Mouse (Mus musculus) midbrain, postnatal 0 days (tissue): ENCODE results near the gene Rgcc. TPM values are rescaled to one million over a fixed set of nuclear protein-coding genes. Genes with fewer than 3 reads are reported as not detected.

Source experiments
- ATAC-seq: fragments of 200-750 bp; cut with Nextera tagmentation; 2 replicates; pipeline ENCODE4 v1.8.0; 2017; ENCODE audit warnings: moderate number of reproducible peaks, mild to moderate bottlenecking, moderate TSS enrichment, moderate library complexity; ENCODE audit not compliant: low FRiP score
- DNase-seq: peaks from one replicate; pipeline ENCODE4 v3.0.0-alpha.2; 2015; ENCODE audit warnings: low spot score
- H3K27ac ChIP-seq: fragments of 300-500 bp; sonication (generic); 2 replicates; pipeline ENCODE4 v1.5.1; 2014; ENCODE audit warnings: low read depth, mild to moderate bottlenecking, low read length, mixed read lengths
- H3K27me3 ChIP-seq: fragments of 300-500 bp; sonication (generic); 2 replicates; pipeline ENCODE4 v1.6.1; 2014; ENCODE audit warnings: low read length, control low read depth, mixed read lengths; ENCODE audit not compliant: insufficient read depth
- H3K36me3 ChIP-seq: fragments of 300-500 bp; sonication (generic); 2 replicates; pipeline ENCODE4 v1.6.1; 2014; ENCODE audit warnings: low read length, control low read depth, mixed read lengths; ENCODE audit not compliant: insufficient read depth
- H3K4me1 ChIP-seq: fragments of 300-500 bp; sonication (generic); 2 replicates; pipeline ENCODE4 v1.6.1; 2014; ENCODE audit warnings: mild to moderate bottlenecking, control low read depth, antibody characterized with exemption, low read length, mixed read lengths; ENCODE audit not compliant: insufficient read depth
- H3K4me2 ChIP-seq: fragments of 300-500 bp; sonication (generic); 2 replicates; pipeline ENCODE4 v1.6.1; 2014; ENCODE audit warnings: low read depth, mild to moderate bottlenecking, low read length, mixed read lengths; ENCODE audit not compliant: poor library complexity, severe bottlenecking
- H3K4me3 ChIP-seq: fragments of 300-500 bp; sonication (generic); 2 replicates; pipeline ENCODE4 v1.5.1; 2014; ENCODE audit warnings: low read depth, mild to moderate bottlenecking, low read length, moderate library complexity
- H3K9ac ChIP-seq: fragments of 300-500 bp; sonication (generic); replicated peaks from 2 replicates; pipeline ENCODE4 v1.6.1; 2014; ENCODE audit warnings: mild to moderate bottlenecking, low read length, moderate library complexity, mixed read lengths; ENCODE audit not compliant: poor library complexity, severe bottlenecking
- H3K9me3 ChIP-seq: fragments of 300-500 bp; sonication (generic); 2 replicates; pipeline ENCODE4 v1.6.1; 2016; ENCODE audit warnings: low read length, control low read depth
- CTCF ChIP-seq: IDR thresholded peaks from 2 replicates; pipeline ENCODE4 v1.5.1; 2016; ENCODE audit warnings: antibody characterized with exemption, mild to moderate bottlenecking
- WGBS: fragments of 180-500 bp; shearing (Covaris S2); extraction: QIAGEN DNeasy Blood & Tissue Kit; methylation state at CpG from one replicate; pipeline ENCODE4 v1.1.7; 2014; 5-methylcytosine and 5-hydroxymethylcytosine counted together
- polyA plus RNA-seq: library from polyadenylated mRNA; unstranded; fragments of >200 nt; fragmentation: Nextera tagmentation; extraction: Ambion mirVana; gene quantifications from 2 replicates; pipeline ENCODE4 v1.2.1, GENCODE M21; 2015
- total RNA-seq: library from RNA; depleted of rRNA; stranded (reverse); fragments of >200 nt; gene quantifications from 2 replicates; pipeline ENCODE4 v1.2.3, GENCODE M21; 2014

Rgcc gene
- total and polyA plus RNA-seq, 2 experiments from 2014 or later, result 29.9 to 64.3 TPM

GRCm38 (mm10) chr14:79298314-79298992, 3.0 kb downstream of the Rgcc start:
- Histone ChIP-seq H3K4me2 (peak overlapping the region; percentile 20; the same call in 1 of the 2 replicates), H3K27ac (no peak overlapping the region), H3K36me3 (no peaks in the 10 kb centered on the region), H3K4me3 (peak overlapping the region; percentile 14; the same call in 1 of the 2 replicates), H3K9ac (no peak overlapping the region), H3K27me3 (peaks cover 10% of the 10 kb centered on the region; the same call in 1 of the 2 replicates), H3K9me3 (no peaks in the 10 kb centered on the region), H3K4me1 (no peaks in the 10 kb centered on the region)
- no peak for TF ChIP-seq CTCF
- WGBS, result 71% methylated on average over 7 of the region's 7 CpGs
- DNase-seq (no peak), ATAC-seq (no peak)

- no peaks in the 10 kb centered on the region for H3K9me3 ChIP-seq
- peaks cover 10% of the 10 kb centered on the region; the same call in 1 of the 2 replicates for H3K27me3 ChIP-seq
- ATAC-seq, result no peak
- no peaks in the 10 kb centered on the region for H3K4me1 ChIP-seq
- TF ChIP-seq CTCF, result no peak
- no peak overlapping the region for H3K9ac ChIP-seq
- H3K4me3 ChIP-seq, result no peak overlapping the region
- peak; percentile 33 for DNase-seq
- H3K4me2 ChIP-seq, result 0 out of 2 replicates have a peak overlapping the region, but pooled peaks have one; percentile 18
- no peak overlapping the region for H3K27ac ChIP-seq
- no peaks in the 10 kb centered on the region for H3K36me3 ChIP-seq
- WGBS, result 25% methylated on average over 5 of the region's 5 CpGs
Observed at GRCm38 (mm10) chr14:79296836-79297235, 4.6 kb downstream of the Rgcc start.

- ATAC-seq, result no peak
- no peaks in the 10 kb centered on the region for H3K9me3 ChIP-seq
- WGBS, result 69% methylated on average over 7 of the region's 7 CpGs
- DNase-seq, result no peak
- no peak overlapping the region for H3K4me3 ChIP-seq
- no peak for TF ChIP-seq CTCF
- H3K4me2 ChIP-seq, result peak overlapping the region; percentile 18; the same call in 1 of the 2 replicates
- H3K27ac ChIP-seq, result no peak overlapping the region
- no peak overlapping the region for H3K9ac ChIP-seq
- no peaks in the 10 kb centered on the region for H3K36me3 ChIP-seq
- no peaks in the 10 kb centered on the region for H3K4me1 ChIP-seq
- peaks cover 10% of the 10 kb centered on the region; the same call in 1 of the 2 replicates for H3K27me3 ChIP-seq
Observed at GRCm38 (mm10) chr14:79296201-79296600, 5.2 kb downstream of the Rgcc start.

- ATAC-seq (no peak; the same call in 1 of the 2 replicates), DNase-seq (no peak)
- WGBS, result 88% methylated on average over 9 of the region's 9 CpGs
- Histone ChIP-seq H3K9ac (no peak overlapping the region), H3K4me2 (peak overlapping the region; percentile 18; the same call in 1 of the 2 replicates), H3K4me1 (peaks cover 5% of the 10 kb centered on the region), H3K27me3 (peaks cover 10% of the 10 kb centered on the region; the same call in 1 of the 2 replicates), H3K27ac (no peak overlapping the region), H3K36me3 (no peaks in the 10 kb centered on the region), H3K4me3 (no peak overlapping the region), H3K9me3 (no peaks in the 10 kb centered on the region)
- no peak for TF ChIP-seq CTCF
Observed at GRCm38 (mm10) chr14:79295579-79295978, 5.9 kb downstream of the Rgcc start.

- Histone ChIP-seq H3K27ac (no peak overlapping the region), H3K4me3 (no peak overlapping the region), H3K27me3 (peaks cover 7% of the 10 kb centered on the region; the same call in 1 of the 2 replicates), H3K4me2 (no peak overlapping the region), H3K4me1 (peaks cover 9% of the 10 kb centered on the region), H3K9me3 (no peaks in the 10 kb centered on the region), H3K36me3 (no peaks in the 10 kb centered on the region), H3K9ac (no peak overlapping the region)
- ATAC-seq (no peak), DNase-seq (no peak)
- 81% methylated on average over 5 of the region's 5 CpGs for WGBS
- TF ChIP-seq CTCF, result no peak
Observed at GRCm38 (mm10) chr14:79294950-79295349, 6.5 kb downstream of the Rgcc start.

- Histone ChIP-seq H3K4me3 (no peak overlapping the region), H3K4me2 (no peak overlapping the region), H3K27me3 (peaks cover 3% of the 10 kb centered on the region; the same call in 1 of the 2 replicates), H3K9ac (no peak overlapping the region), H3K9me3 (no peaks in the 10 kb centered on the region), H3K27ac (no peak overlapping the region), H3K36me3 (no peaks in the 10 kb centered on the region), H3K4me1 (peaks cover 9% of the 10 kb centered on the region)
- TF ChIP-seq CTCF, result no peak
- ATAC-seq (no peak), DNase-seq (no peak)
- 84% methylated on average over 8 of the region's 8 CpGs for WGBS
Observed at GRCm38 (mm10) chr14:79294051-79294814, 7.2 kb downstream of the Rgcc start.
